In the genomic region with DNA sequence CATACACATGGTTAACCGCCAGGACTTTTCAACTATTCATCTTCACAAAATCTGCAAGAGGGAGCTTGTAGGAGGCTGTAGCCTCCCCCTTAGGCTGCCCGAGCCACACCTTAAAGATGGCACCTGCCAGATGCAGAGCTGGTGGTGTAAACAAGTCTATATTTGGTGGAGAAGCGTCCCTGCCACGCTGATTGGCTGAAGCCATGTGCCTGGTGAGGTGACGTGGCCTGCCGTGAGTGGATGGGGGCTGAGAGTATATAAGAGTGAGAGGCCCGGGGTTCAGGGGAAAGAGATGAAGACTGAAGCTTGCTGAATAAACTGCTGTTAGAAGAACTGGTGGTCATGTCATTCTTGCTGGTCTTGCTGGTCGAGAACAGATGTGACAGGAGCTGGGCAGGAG, we compare ENCODE assay signal across 40 mouse cellular contexts. TPM values are rescaled to one million over a fixed set of nuclear protein-coding genes. Genes with fewer than 3 reads are reported as not detected.
"Had no signal": no experiment of that assay in that cellular context is flagged by ENCODE, and none has a peak within 500 bp of the region (broad histone marks: within the 10 kb centered on the region; RNA-seq: fewer than 3 reads in every experiment).

No protein-coding gene starts in this region.

RNA-seq across cellular contexts. Expression of a gene that starts 10.6 kb away (rescaled TPM):
- total RNA-seq: left cerebral cortex, postnatal 10 days; left cerebral cortex, postnatal 14 days; left cerebral cortex, postnatal 25 days; left cerebral cortex, postnatal 36 days; left cerebral cortex, postnatal 4 days; liver, adult 2 months; megakaryocyte progenitor cell, adult 5-6 weeks; megakaryocyte, adult 5-6 weeks; megakaryocyte-erythroid progenitor cell, adult 5-6 weeks; midbrain, postnatal 0 days; monocyte, adult 5-6 weeks had no signal
- polyA plus RNA-seq: limb, embryonic 10.5 days; limb, embryonic 11.5 days; limb, embryonic 12.5 days; limb, embryonic 13.5 days; limb, embryonic 15.5 days; liver, adult 2 months; liver, embryonic 11.5 days; liver, embryonic 12.5 days; liver, embryonic 13.5 days; liver, embryonic 15.5 days; liver, embryonic 16.5 days; liver, postnatal 0 days; lung, adult 2 months; lung, embryonic 14.5 days; lung, embryonic 15.5 days; lung, embryonic 16.5 days; lung, postnatal 0 days; macrophage; midbrain, embryonic 10.5 days; midbrain, embryonic 11.5 days; midbrain, embryonic 12.5 days; midbrain, embryonic 13.5 days; midbrain, embryonic 14.5 days; midbrain, embryonic 15.5 days; midbrain, embryonic 16.5 days; midbrain, postnatal 0 days; myocyte; neural tube, embryonic 11.5 days; neural tube, embryonic 12.5 days had no signal

RNA-seq across cellular contexts. Expression of a gene that starts 29.6 kb away (rescaled TPM):
- total RNA-seq: left cerebral cortex, postnatal 10 days; left cerebral cortex, postnatal 14 days; left cerebral cortex, postnatal 25 days; left cerebral cortex, postnatal 36 days; left cerebral cortex, postnatal 4 days; liver, adult 2 months; megakaryocyte progenitor cell, adult 5-6 weeks; megakaryocyte, adult 5-6 weeks; megakaryocyte-erythroid progenitor cell, adult 5-6 weeks; midbrain, postnatal 0 days; monocyte, adult 5-6 weeks had no signal
- polyA plus RNA-seq: limb, embryonic 10.5 days; limb, embryonic 11.5 days; limb, embryonic 12.5 days; limb, embryonic 13.5 days; limb, embryonic 15.5 days; liver, adult 2 months; liver, embryonic 11.5 days; liver, embryonic 12.5 days; liver, embryonic 13.5 days; liver, embryonic 14.5 days; liver, embryonic 15.5 days; liver, embryonic 16.5 days; liver, postnatal 0 days; lung, adult 2 months; lung, embryonic 14.5 days; lung, embryonic 15.5 days; lung, embryonic 16.5 days; lung, postnatal 0 days; macrophage; midbrain, embryonic 10.5 days; midbrain, embryonic 11.5 days; midbrain, embryonic 12.5 days; midbrain, embryonic 13.5 days; midbrain, embryonic 14.5 days; midbrain, embryonic 15.5 days; midbrain, embryonic 16.5 days; midbrain, postnatal 0 days; myocyte; neural tube, embryonic 11.5 days; neural tube, embryonic 12.5 days had no signal

RNA-seq across cellular contexts. Expression of a gene that starts 59.1 kb away (rescaled TPM):
- total RNA-seq: left cerebral cortex, postnatal 10 days; left cerebral cortex, postnatal 14 days; left cerebral cortex, postnatal 25 days; left cerebral cortex, postnatal 36 days; left cerebral cortex, postnatal 4 days; liver, adult 2 months; megakaryocyte progenitor cell, adult 5-6 weeks; megakaryocyte, adult 5-6 weeks; megakaryocyte-erythroid progenitor cell, adult 5-6 weeks; midbrain, postnatal 0 days; monocyte, adult 5-6 weeks had no signal
- polyA plus RNA-seq: limb, embryonic 10.5 days; limb, embryonic 11.5 days; limb, embryonic 12.5 days; limb, embryonic 13.5 days; limb, embryonic 14.5 days; limb, embryonic 15.5 days; liver, adult 2 months; liver, embryonic 11.5 days; liver, embryonic 12.5 days; liver, embryonic 13.5 days; liver, embryonic 14.5 days; liver, embryonic 15.5 days; liver, embryonic 16.5 days; liver, postnatal 0 days; lung, adult 2 months; lung, embryonic 14.5 days; lung, embryonic 15.5 days; lung, embryonic 16.5 days; lung, postnatal 0 days; macrophage; midbrain, embryonic 10.5 days; midbrain, embryonic 11.5 days; midbrain, embryonic 12.5 days; midbrain, embryonic 13.5 days; midbrain, embryonic 14.5 days; midbrain, embryonic 15.5 days; midbrain, embryonic 16.5 days; midbrain, postnatal 0 days; myocyte; neural tube, embryonic 11.5 days; neural tube, embryonic 12.5 days had no signal

RNA-seq across cellular contexts. Expression of a gene that starts 59.8 kb away (rescaled TPM):
- total RNA-seq: left cerebral cortex, postnatal 10 days; left cerebral cortex, postnatal 14 days; left cerebral cortex, postnatal 25 days; left cerebral cortex, postnatal 36 days; left cerebral cortex, postnatal 4 days; liver, adult 2 months; megakaryocyte progenitor cell, adult 5-6 weeks; megakaryocyte, adult 5-6 weeks; megakaryocyte-erythroid progenitor cell, adult 5-6 weeks; midbrain, postnatal 0 days; monocyte, adult 5-6 weeks had no signal
- polyA plus RNA-seq: limb, embryonic 10.5 days; limb, embryonic 11.5 days; limb, embryonic 12.5 days; limb, embryonic 13.5 days; limb, embryonic 15.5 days; liver, adult 2 months; liver, embryonic 11.5 days; liver, embryonic 12.5 days; liver, embryonic 13.5 days; liver, embryonic 14.5 days; liver, embryonic 15.5 days; liver, embryonic 16.5 days; liver, postnatal 0 days; lung, adult 2 months; lung, embryonic 14.5 days; lung, embryonic 15.5 days; lung, embryonic 16.5 days; lung, postnatal 0 days; macrophage; midbrain, embryonic 10.5 days; midbrain, embryonic 11.5 days; midbrain, embryonic 12.5 days; midbrain, embryonic 13.5 days; midbrain, embryonic 14.5 days; midbrain, embryonic 15.5 days; midbrain, embryonic 16.5 days; midbrain, postnatal 0 days; myocyte; neural tube, embryonic 11.5 days; neural tube, embryonic 12.5 days had no signal
